Mouse (Mus musculus): ENCODE data around the gene Ofd1. TPM values are rescaled to one million over a fixed set of nuclear protein-coding genes. Genes with fewer than 3 reads are reported as not detected.

Gene Ofd1
- 1 to 10 TPM; 4.5 to 5.1 TPM for total RNA-seq (2021)

- peak; percentile 64 to 76 for DNase-seq (ENCODE audit: extremely low spot score in 1 of 2, low spot score in 1 of 2)
Observed at GRCm38 (mm10) chrX:166440616-166441063, at the start of gene Ofd1. TSS of gene Ofd1 (minus strand) at chrX:166440704.

- peak; percentile 68 to 71 for DNase-seq (ENCODE audit: extremely low spot score in 1 of 2, low spot score in 1 of 2)
Observed at GRCm38 (mm10) chrX:166479365-166479983, 39.0 kb upstream of the Ofd1 start, which contains the start of gene Rab9. TSS of gene Rab9 (minus strand) at chrX:166479867.

- DNase-seq (ENCODE audit: extremely low spot score in 1 of 2, low spot score in 1 of 2) = no peak
Observed at GRCm38 (mm10) chrX:166478631-166479364, 38.3 kb upstream of the Ofd1 start.

- no peak for DNase-seq (ENCODE audit: extremely low spot score in 1 of 2, low spot score in 1 of 2)
Observed at GRCm38 (mm10) chrX:166477393-166477792, 36.9 kb upstream of the Ofd1 start.

- DNase-seq (ENCODE audit: extremely low spot score in 1 of 2, low spot score in 1 of 2) = no peak
Observed at GRCm38 (mm10) chrX:166472612-166473011, 32.1 kb upstream of the Ofd1 start.

- no peak for DNase-seq (ENCODE audit: extremely low spot score in 1 of 2, low spot score in 1 of 2)
Observed at GRCm38 (mm10) chrX:166468321-166468720, 27.8 kb upstream of the Ofd1 start.

GRCm38 (mm10) chrX:166455525-166455924, 15.0 kb upstream of the Ofd1 start:
- DNase-seq (ENCODE audit: extremely low spot score in 1 of 2, low spot score in 1 of 2) = no peak

GRCm38 (mm10) chrX:166454331-166454730, 13.8 kb upstream of the Ofd1 start:
- no peak for DNase-seq (ENCODE audit: extremely low spot score in 1 of 2, low spot score in 1 of 2)

- no peak for DNase-seq (ENCODE audit: extremely low spot score in 1 of 2, low spot score in 1 of 2)
Observed at GRCm38 (mm10) chrX:166453532-166453931, 13.0 kb upstream of the Ofd1 start.

GRCm38 (mm10) chrX:166444552-166444951, 4.0 kb upstream of the Ofd1 start:
- DNase-seq (ENCODE audit: extremely low spot score in 1 of 2, low spot score in 1 of 2) = no peak

GRCm38 (mm10) chrX:166440036-166440615, 378 bp downstream of the Ofd1 start, which contains the start of gene Trappc2:
TSS of gene Trappc2 (plus strand) at chrX:166440574.
- DNase-seq (ENCODE audit: extremely low spot score in 1 of 2, low spot score in 1 of 2) = peak in 1 of 2 experiments; percentile 13

GRCm38 (mm10) chrX:166434812-166435211, 5.7 kb downstream of the Ofd1 start:
- no peak for DNase-seq (ENCODE audit: extremely low spot score in 1 of 2, low spot score in 1 of 2)

- peak in 1 of 2 experiments; percentile 17 for DNase-seq (ENCODE audit: extremely low spot score in 1 of 2, low spot score in 1 of 2)
Observed at GRCm38 (mm10) chrX:166416196-166416595, 24.3 kb downstream of the Ofd1 start.

GRCm38 (mm10) chrX:166407865-166408264, 32.6 kb downstream of the Ofd1 start:
- no peak for DNase-seq (ENCODE audit: extremely low spot score in 1 of 2, low spot score in 1 of 2)

- DNase-seq (ENCODE audit: extremely low spot score in 1 of 2, low spot score in 1 of 2) = no peak
Observed at GRCm38 (mm10) chrX:166393753-166394152, 46.8 kb downstream of the Ofd1 start.

GRCm38 (mm10) chrX:166386656-166387055, 53.8 kb downstream of the Ofd1 start:
- DNase-seq (ENCODE audit: extremely low spot score in 1 of 2, low spot score in 1 of 2) = no peak

GRCm38 (mm10) chrX:166384935-166385334, 55.6 kb downstream of the Ofd1 start:
- no peak for DNase-seq (ENCODE audit: extremely low spot score in 1 of 2, low spot score in 1 of 2)

- DNase-seq (ENCODE audit: extremely low spot score in 1 of 2, low spot score in 1 of 2) = no peak
Observed at GRCm38 (mm10) chrX:166383606-166384005, 56.9 kb downstream of the Ofd1 start.

GRCm38 (mm10) chrX:166378652-166379051, 61.9 kb downstream of the Ofd1 start:
- DNase-seq (ENCODE audit: extremely low spot score in 1 of 2, low spot score in 1 of 2) = no peak

- no peak for DNase-seq (ENCODE audit: extremely low spot score in 1 of 2, low spot score in 1 of 2)
Observed at GRCm38 (mm10) chrX:166376681-166377328, 63.7 kb downstream of the Ofd1 start.

All from layer of hippocampus, postnatal 25 days (tissue).